In the genomic region with DNA sequence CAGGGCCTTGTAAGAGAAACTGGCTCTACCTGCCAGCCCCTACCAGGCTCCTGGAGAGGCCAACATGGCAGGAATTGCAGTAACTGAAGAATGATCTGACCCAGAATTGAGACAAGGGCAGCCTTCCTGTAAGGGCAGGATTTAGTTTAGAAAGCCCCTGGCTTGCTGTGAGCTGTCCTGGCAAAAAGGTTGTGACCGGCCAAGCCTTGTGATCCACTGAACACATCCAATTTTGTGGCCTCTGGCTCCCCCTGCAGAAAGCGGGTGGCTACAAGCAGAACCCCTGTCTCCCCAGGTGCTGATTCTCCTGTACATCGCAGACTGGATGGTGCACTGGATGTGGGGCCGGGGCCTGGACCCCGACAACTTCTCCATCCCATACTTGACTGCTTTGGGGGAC, we compare ENCODE assay signal across 9 mouse cellular contexts. TPM values are rescaled to one million over a fixed set of nuclear protein-coding genes. Genes with fewer than 3 reads are reported as not detected.
DNase-seq lines count a peak whose midpoint lies in the region; ATAC-seq and TF ChIP-seq lines count a peak whose summit lies in the region.
"Had no signal": no experiment of that assay in that cellular context is flagged by ENCODE, and none has a peak within 500 bp of the region (broad histone marks: within the 10 kb centered on the region; RNA-seq: fewer than 3 reads in every experiment).

No protein-coding gene starts in this region.

- no peak for TF ChIP-seq EP300 in ES-Bruce4 (IDR thresholded peaks at IDR 0.05; ENCODE audit: insufficient read depth, low read depth, low read length)

- no peaks in the 10 kb centered on the region for H3K4me1 ChIP-seq in intestine, embryonic 14.5 days (replicated peaks; ENCODE audit: control insufficient read depth, insufficient read depth, low read length)
- no peaks in the 10 kb centered on the region for H3K4me1 ChIP-seq in intestine, embryonic 16.5 days (ENCODE audit: control insufficient read depth, insufficient read depth, low read length)
- H3K4me1 ChIP-seq in ES-Bruce4 (ENCODE audit: control insufficient read depth, insufficient read depth, low read length) = no peaks in the 10 kb centered on the region
- H3K4me1 ChIP-seq: hindbrain, embryonic 15.5 days had no signal

- DNase-seq in intestine, embryonic 14.5 days (ENCODE audit: low spot score) = peak; percentile 61
- peak; percentile 84 for DNase-seq in cerebellum, adult 9-11 months
- peak; percentile 72 for DNase-seq in heart, adult 8-10 months (ENCODE audit: low spot score)
- peak; percentile 64 to 69 for DNase-seq in left cerebral cortex, adult 18-20 months (ENCODE audit: low spot score in 2 of 2)
- DNase-seq in thymus, postnatal 14 days = peak; percentile 66

- no peak overlapping the region for H3K27ac ChIP-seq in intestine, embryonic 14.5 days (ENCODE audit: low read depth)
- no peak overlapping the region for H3K27ac ChIP-seq in intestine, embryonic 16.5 days (ENCODE audit: low read length)
- no peak overlapping the region for H3K27ac ChIP-seq in ES-Bruce4 (ENCODE audit: insufficient read depth, low read length)
- H3K27ac ChIP-seq: hindbrain, embryonic 15.5 days had no signal

- TF ChIP-seq CTCF in ES-Bruce4 (IDR thresholded peaks at IDR 0.05; ENCODE audit: low read depth, low read length) = peak; percentile 69

- H3K9me3 ChIP-seq in intestine, embryonic 14.5 days (ENCODE audit: control insufficient read depth, low read length) = no peaks in the 10 kb centered on the region
- no peaks in the 10 kb centered on the region for H3K9me3 ChIP-seq in intestine, embryonic 16.5 days (ENCODE audit: control insufficient read depth, low read length)
- H3K9me3 ChIP-seq in ES-Bruce4 (replicated peaks; ENCODE audit: control insufficient read depth, insufficient read depth, low read length, poor library complexity, severe bottlenecking) = no peaks in the 10 kb centered on the region
- H3K9me3 ChIP-seq: hindbrain, embryonic 15.5 days had no signal

- peaks cover 67% of the 10 kb centered on the region for H3K36me3 ChIP-seq in intestine, embryonic 14.5 days (ENCODE audit: control insufficient read depth, insufficient read depth, low read length)
- peaks cover 9% of the 10 kb centered on the region; the same call in 1 of the 2 replicates for H3K36me3 ChIP-seq in intestine, embryonic 16.5 days (ENCODE audit: control insufficient read depth, insufficient read depth, low read length)
- peaks cover 14% of the 10 kb centered on the region for H3K36me3 ChIP-seq in ES-Bruce4 (ENCODE audit: control insufficient read depth, insufficient read depth, low read length, poor library complexity, severe bottlenecking)

- no peak for ATAC-seq in intestine, embryonic 14.5 days (replicated peaks; ENCODE audit: low FRiP score, low TSS enrichment, low read depth)
- no peak for ATAC-seq in intestine, embryonic 16.5 days
- ATAC-seq in monocyte, adult 5-6 weeks (replicated peaks; ENCODE audit: insufficient number of reproducible peaks, low FRiP score, low TSS enrichment, poor library complexity, severe bottlenecking) = 0 out of 2 replicates have a peak, but pooled peaks have one; percentile 11

- no peak overlapping the region for H3K4me3 ChIP-seq in intestine, embryonic 14.5 days (ENCODE audit: low read depth, low read length)
- no peak overlapping the region for H3K4me3 ChIP-seq in intestine, embryonic 16.5 days (ENCODE audit: low read length)
- H3K4me3 ChIP-seq in ES-Bruce4 (ENCODE audit: low read depth, low read length) = no peak overlapping the region
- H3K4me3 ChIP-seq: hindbrain, embryonic 15.5 days had no signal

- no peak overlapping the region for H3K4me2 ChIP-seq in intestine, embryonic 14.5 days (ENCODE audit: low read length)
- H3K4me2 ChIP-seq in intestine, embryonic 16.5 days (ENCODE audit: low read depth, low read length) = no peak overlapping the region
- H3K4me2 ChIP-seq: hindbrain, embryonic 15.5 days had no signal

- no peaks in the 10 kb centered on the region for H3K27me3 ChIP-seq in intestine, embryonic 14.5 days (replicated peaks; ENCODE audit: control insufficient read depth, insufficient read depth, low read length)
- no peaks in the 10 kb centered on the region for H3K27me3 ChIP-seq in intestine, embryonic 16.5 days (replicated peaks; ENCODE audit: control insufficient read depth, insufficient read depth, low read length)
- no peaks in the 10 kb centered on the region for H3K27me3 ChIP-seq in ES-Bruce4 (ENCODE audit: control insufficient read depth, insufficient read depth, low read length, poor library complexity, severe bottlenecking)
- H3K27me3 ChIP-seq: hindbrain, embryonic 15.5 days had no signal

- 76% methylated on average over 5 of the region's 5 CpGs for WGBS in intestine, embryonic 14.5 days
- 79% methylated on average over 5 of the region's 5 CpGs for WGBS in intestine, embryonic 16.5 days

- TF ChIP-seq POLR2A in ES-Bruce4 (IDR thresholded peaks at IDR 0.05; ENCODE audit: insufficient read depth, low read length) = no peak

- H3K9ac ChIP-seq in intestine, embryonic 14.5 days (ENCODE audit: low read length) = no peak overlapping the region
- H3K9ac ChIP-seq in intestine, embryonic 16.5 days (ENCODE audit: low read depth, low read length) = no peak overlapping the region
- H3K9ac ChIP-seq in ES-Bruce4 (ENCODE audit: low read depth, poor library complexity, severe bottlenecking) = no peak overlapping the region
- H3K9ac ChIP-seq: hindbrain, embryonic 15.5 days had no signal

RNA-seq across cellular contexts. Expression of a gene that starts 19.0 kb away (rescaled TPM):
- polyA plus RNA-seq in intestine, embryonic 14.5 days (2014; fragmentation: Nextera tagmentation; extraction: Ambion mirVana) = 8.4 and 8.9 TPM in 2 replicates
- 9.4 and 9.6 TPM in 2 replicates for polyA plus RNA-seq in intestine, embryonic 16.5 days (2015; fragmentation: Nextera tagmentation; extraction: Ambion mirVana)
- polyA plus RNA-seq in ES-Bruce4 (2011; ENCODE audit: insufficient read depth, insufficient read length, low read depth, missing spikeins) = 14.4 and 16.3 TPM in 2 replicates
- 10 to 100 TPM; 51.3 to 79.6 (median 60.3) TPM for total RNA-seq in heart, adult 8-10 months (2022)
- 10 to 100 TPM; 43.8 to 43.9 TPM for total RNA-seq in left cerebral cortex, adult 18-20 months (2021)
- total RNA-seq in monocyte, adult 5-6 weeks (2017) = 8.2 to 13.5 TPM (median 11.8 TPM) in 3 replicates

RNA-seq across cellular contexts. Expression of a gene that starts 20.8 kb away (rescaled TPM):
- polyA plus RNA-seq in intestine, embryonic 14.5 days (2014; fragmentation: Nextera tagmentation; extraction: Ambion mirVana) = 17.6 and 18.4 TPM in 2 replicates
- polyA plus RNA-seq in intestine, embryonic 16.5 days (2015; fragmentation: Nextera tagmentation; extraction: Ambion mirVana) = 22.4 and 22.7 TPM in 2 replicates
- 4.3 and 9.6 TPM in 2 replicates for polyA plus RNA-seq in ES-Bruce4 (2011; ENCODE audit: insufficient read depth, insufficient read length, low read depth, missing spikeins)
- total RNA-seq in heart, adult 8-10 months (2022) = 10 to 100 TPM in 3 of 4 experiments, 1 to 10 TPM in 1; 8.9 to 13.5 (median 10.5) TPM
- total RNA-seq in left cerebral cortex, adult 18-20 months (2021) = 1 to 10 TPM; 5.0 to 7.5 TPM
- 58.1 to 84.6 TPM (median 62.1 TPM) in 3 replicates for total RNA-seq in monocyte, adult 5-6 weeks (2017)

RNA-seq across cellular contexts. Expression of a gene that starts 49.1 kb away (rescaled TPM):
- 0.71 and 1.4 TPM in 2 replicates for polyA plus RNA-seq in intestine, embryonic 14.5 days (2014; fragmentation: Nextera tagmentation; extraction: Ambion mirVana)
- 8.0 and 10.2 TPM in 2 replicates for polyA plus RNA-seq in intestine, embryonic 16.5 days (2015; fragmentation: Nextera tagmentation; extraction: Ambion mirVana)
- polyA plus RNA-seq in ES-Bruce4 (2011; ENCODE audit: insufficient read depth, insufficient read length, low read depth, missing spikeins) = 6.8 and 9.0 TPM in 2 replicates
- 10 to 100 TPM in 1 of 4 experiments, 1 to 10 TPM in 3; 7.1 to 10.1 (median 8.0) TPM for total RNA-seq in heart, adult 8-10 months (2022)
- total RNA-seq in left cerebral cortex, adult 18-20 months (2021) = 1 to 10 TPM; 1.5 to 1.8 TPM
- not detected in 3 replicates for total RNA-seq in monocyte, adult 5-6 weeks (2017)
